Mouse (Mus musculus) G1E (cell line): Measurements from ENCODE around the gene Crybg1. TPM values are rescaled to one million over a fixed set of nuclear protein-coding genes. Genes with fewer than 3 reads are reported as not detected.

Experiments
- ATAC-seq: 2 replicates; pipeline ENCODE4 v1.8.0; 2016; ENCODE audit warnings: mild to moderate bottlenecking; ENCODE audit not compliant: insufficient number of reproducible peaks, poor library complexity, low FRiP score, severe bottlenecking; ENCODE audit errors: extremely low read depth
- DNase-seq: peaks from one replicate; pipeline ENCODE4 v3.0.0; 2012; ENCODE audit warnings: low spot score
- H3K27me3 ChIP-seq: 2 replicates; pipeline ENCODE4 v1.6.1; 2012; ENCODE audit warnings: mild to moderate bottlenecking, low read length, inconsistent platforms; ENCODE audit not compliant: insufficient read depth
- H3K36me3 ChIP-seq: replicated peaks from 2 replicates; pipeline ENCODE3; 2012; ENCODE audit warnings: mild to moderate bottlenecking, inconsistent platforms
- H3K4me1 ChIP-seq: 2 replicates; pipeline ENCODE4 v1.6.1; 2012; ENCODE audit warnings: low read depth, low read length, inconsistent platforms, mixed read lengths; ENCODE audit not compliant: insufficient read depth
- H3K4me3 ChIP-seq: 2 replicates; pipeline ENCODE4 v1.5.1; 2012; ENCODE audit warnings: low read depth, mild to moderate bottlenecking, inconsistent platforms, low read length, moderate library complexity, mixed read lengths
- H3K9me3 ChIP-seq: replicated peaks from 2 replicates; pipeline ENCODE4 v1.6.1; 2012; ENCODE audit warnings: inconsistent platforms
- CTCF ChIP-seq: IDR thresholded peaks from 2 replicates; pipeline ENCODE4 v1.5.1; 2012; ENCODE audit warnings: low read depth, low read length, inconsistent platforms, mixed read lengths
- GATA1 ChIP-seq: IDR thresholded peaks from 2 replicates; pipeline ENCODE4 v1.6.1; 2012; ENCODE audit warnings: borderline replicate concordance, low read length, inconsistent platforms, mixed read lengths
- GATA2 ChIP-seq: IDR thresholded peaks from 2 replicates; pipeline ENCODE4 v1.6.1; 2012; ENCODE audit warnings: low read depth, low read length, inconsistent platforms, borderline replicate concordance
- POLR2AphosphoS5 ChIP-seq: IDR thresholded peaks from 2 replicates; pipeline ENCODE4 v1.6.1; 2012; ENCODE audit warnings: low read depth, low read length, inconsistent platforms; ENCODE audit not compliant: insufficient replicate concordance
- TAL1 ChIP-seq: conservative IDR thresholded peaks from 2 replicates; pipeline ENCODE4 v1.6.1; 2012; ENCODE audit warnings: low read depth, low read length, inconsistent platforms, mixed read lengths
- polyA plus RNA-seq: library from polyadenylated mRNA; stranded (reverse); fragments of >175 nt; gene quantifications from 2 replicates; pipeline ENCODE4 v1.2.3, GENCODE M21; 2012
- total RNA-seq, 2 experiments: library from RNA; stranded (forward) in 1 of 2; stranded (reverse) in 1 of 2; fragments of 200-1000 nt in 1 of 2; fragments of >200 nt in 1 of 2; fragmentation: Nextera tagmentation in 1 of 2; gene quantifications; 2 replicates each; pipeline ENCODE4 v1.2.3; 2014 to 2017

Gene Crybg1
- total and polyA plus RNA-seq, 3 experiments: 4.7 to 20.2 (median 13.9) TPM

DNA sequence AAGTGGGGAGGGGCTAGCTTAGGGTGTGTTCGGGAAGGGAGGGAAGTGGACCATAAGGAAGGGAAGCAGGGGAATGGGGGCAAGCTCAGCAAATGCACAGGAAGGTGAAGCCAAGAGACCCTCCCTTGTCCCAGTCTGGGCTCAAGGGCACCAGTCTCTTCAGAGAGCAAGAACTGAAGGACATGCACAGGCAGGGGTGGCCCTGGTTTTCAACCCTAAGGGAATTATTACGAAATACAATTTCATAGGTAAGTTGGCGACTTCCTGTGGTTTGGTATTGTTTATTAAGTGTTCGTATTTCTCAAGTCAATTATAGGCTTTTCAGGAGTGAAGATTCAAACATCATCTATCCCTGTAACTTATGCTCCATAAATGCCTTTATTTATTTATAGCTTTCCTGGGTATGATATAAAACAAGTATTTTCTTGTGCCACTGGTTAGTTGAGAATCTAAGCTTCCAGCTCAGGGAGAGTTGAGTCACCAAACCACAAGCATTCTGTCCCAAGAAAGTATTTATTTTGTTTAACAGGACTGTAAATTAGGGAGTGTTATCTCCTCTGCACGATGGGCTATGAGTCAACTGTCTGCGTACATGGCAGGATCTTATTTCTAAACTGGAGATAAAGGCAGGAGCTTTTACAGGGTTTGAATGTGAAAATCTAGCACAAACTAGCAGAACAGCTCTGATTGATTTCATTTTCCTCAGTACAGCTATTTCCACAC is 69.7 kb downstream of the Crybg1 start:
- ATAC-seq: no peak
- TF ChIP-seq TAL1: no peak
- TF ChIP-seq GATA1: no peak
- no peak for TF ChIP-seq POLR2AphosphoS5
- TF ChIP-seq GATA2: no peak
- TF ChIP-seq CTCF: no peak
- H3K4me3 ChIP-seq: no peak overlapping the region
- DNase-seq: no peak
- peaks cover 5% of the 10 kb centered on the region; the same call in 1 of the 2 replicates for H3K27me3 ChIP-seq
- H3K4me1 ChIP-seq: 0 out of 2 replicates have a peak, but pooled peaks cover 3% of the 10 kb centered on the region
- H3K9me3 ChIP-seq: no peaks in the 10 kb centered on the region
- no peaks in the 10 kb centered on the region for H3K36me3 ChIP-seq

DNA sequence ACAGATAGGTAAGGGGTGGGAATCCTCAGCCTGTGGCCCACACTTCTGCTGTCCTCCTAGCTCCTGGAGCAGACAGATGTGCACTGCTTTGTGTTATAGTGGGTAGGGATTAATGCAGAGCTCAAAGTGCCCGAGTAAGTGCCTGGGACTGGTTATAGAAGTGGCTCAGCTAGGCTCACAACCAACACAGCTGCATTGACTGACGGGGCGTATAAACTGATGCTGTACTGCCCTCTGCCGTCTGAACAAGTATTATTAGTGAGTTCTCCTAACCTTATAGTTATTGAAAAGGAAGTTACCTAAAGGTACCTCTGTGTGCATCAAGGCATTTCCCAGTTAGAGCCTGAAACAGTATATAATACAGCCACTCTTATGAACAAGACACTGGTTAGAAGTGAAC is 77.6 kb downstream of the Crybg1 start:
- Histone ChIP-seq H3K4me3 (no peak overlapping the region; the same call in 1 of the 2 replicates), H3K9me3 (no peaks in the 10 kb centered on the region), H3K36me3 (no peaks in the 10 kb centered on the region), H3K27me3 (peaks cover 2% of the 10 kb centered on the region; the same call in 1 of the 2 replicates), H3K4me1 (peaks cover 19% of the 10 kb centered on the region)
- DNase-seq (no peak), ATAC-seq (no peak)
- TF ChIP-seq GATA2: no peak
- no peak for TF ChIP-seq POLR2AphosphoS5
- no peak for TF ChIP-seq GATA1
- no peak for TF ChIP-seq CTCF
- TF ChIP-seq TAL1: no peak

DNA sequence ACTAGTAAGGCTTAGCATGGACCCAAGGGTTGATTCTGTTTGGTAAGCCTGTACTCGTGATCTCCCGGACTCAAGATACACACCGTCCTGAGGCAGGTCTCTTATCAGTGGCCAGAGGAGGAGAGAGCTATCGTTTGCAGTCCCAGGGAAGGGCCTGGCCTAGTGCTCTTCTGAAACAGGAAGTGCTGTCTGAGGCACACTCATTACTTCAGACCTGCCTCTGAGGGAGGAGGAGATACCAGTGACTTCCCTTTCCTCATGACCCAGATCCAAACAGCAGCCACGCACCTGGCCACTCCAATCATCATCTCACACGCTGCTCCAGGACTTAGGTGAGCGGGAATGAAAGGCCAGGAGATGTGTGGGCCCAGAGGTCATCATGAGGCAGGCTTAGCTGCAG is 79.5 kb downstream of the Crybg1 start:
- Histone ChIP-seq H3K4me3 (peak overlapping the region; percentile 61; the same call in 1 of the 2 replicates), H3K4me1 (peaks cover 23% of the 10 kb centered on the region), H3K27me3 (peaks cover under 1% of the 10 kb centered on the region; the same call in 1 of the 2 replicates), H3K9me3 (no peaks in the 10 kb centered on the region), H3K36me3 (no peaks in the 10 kb centered on the region)
- ATAC-seq (peak; percentile 89), DNase-seq (peak; percentile 10)
- no peak for TF ChIP-seq POLR2AphosphoS5
- TF ChIP-seq TAL1: no peak
- TF ChIP-seq CTCF: no peak
- no peak for TF ChIP-seq GATA2
- no peak for TF ChIP-seq GATA1

DNA sequence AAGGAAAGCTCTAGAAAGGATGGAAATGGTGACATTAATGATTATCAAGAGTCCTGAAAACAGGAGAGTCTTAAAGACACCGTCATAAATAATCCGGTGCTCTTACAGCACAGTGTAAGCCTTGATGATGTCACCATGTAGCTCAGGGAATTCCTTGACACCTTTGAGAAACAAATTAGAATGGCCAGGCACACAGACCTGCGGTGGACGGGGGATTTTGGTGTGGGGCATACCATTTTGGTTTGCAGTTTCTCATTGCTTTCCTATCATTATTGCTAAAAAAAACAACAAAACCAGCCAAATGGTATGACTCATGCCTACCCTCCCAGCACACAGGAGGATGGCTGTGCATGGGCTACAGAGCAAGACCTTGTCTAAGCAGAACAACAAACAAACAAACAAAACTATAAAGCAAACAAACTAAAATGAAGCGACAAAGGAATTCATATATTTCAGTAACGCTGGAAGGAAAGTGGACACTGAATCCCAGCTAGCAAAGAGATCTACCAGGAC is 82.7 kb downstream of the Crybg1 start:
- TF ChIP-seq GATA1 (no peak), GATA2 (no peak), TAL1 (no peak), CTCF (no peak), POLR2AphosphoS5 (no peak)
- Histone ChIP-seq H3K36me3 (no peaks in the 10 kb centered on the region), H3K27me3 (no peaks in the 10 kb centered on the region), H3K4me1 (peaks cover 30% of the 10 kb centered on the region), H3K4me3 (no peak overlapping the region), H3K9me3 (no peaks in the 10 kb centered on the region)
- DNase-seq (no peak), ATAC-seq (no peak)

DNA sequence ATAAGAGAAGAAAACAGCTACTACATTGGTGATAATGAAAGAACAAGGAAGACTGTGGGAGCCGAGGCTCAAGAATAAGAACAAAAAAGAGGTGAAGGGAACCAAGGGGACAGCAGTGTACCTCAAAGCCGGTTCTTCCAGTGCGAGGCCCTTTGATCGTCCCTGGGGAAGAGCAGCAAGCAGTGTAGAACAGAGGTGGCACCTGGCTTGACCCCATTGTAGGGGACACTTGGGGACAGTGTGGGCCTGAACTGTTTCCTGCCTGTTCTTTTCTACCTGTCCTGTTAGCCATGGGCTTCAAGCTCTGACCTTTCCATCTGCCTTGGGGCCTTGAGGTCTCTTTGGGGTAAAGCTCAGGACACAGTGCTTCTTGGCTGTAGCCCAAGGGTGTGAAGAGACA is 85.7 kb downstream of the Crybg1 start:
- H3K36me3 ChIP-seq: no peaks in the 10 kb centered on the region
- H3K27me3 ChIP-seq: no peaks in the 10 kb centered on the region
- H3K4me3 ChIP-seq: no peak overlapping the region
- H3K9me3 ChIP-seq: no peaks in the 10 kb centered on the region
- H3K4me1 ChIP-seq: peaks cover 13% of the 10 kb centered on the region; the same call in 1 of the 2 replicates
- DNase-seq (no peak), ATAC-seq (no peak)
- TF ChIP-seq CTCF: no peak
- no peak for TF ChIP-seq GATA1
- no peak for TF ChIP-seq POLR2AphosphoS5
- no peak for TF ChIP-seq GATA2
- no peak for TF ChIP-seq TAL1

DNA sequence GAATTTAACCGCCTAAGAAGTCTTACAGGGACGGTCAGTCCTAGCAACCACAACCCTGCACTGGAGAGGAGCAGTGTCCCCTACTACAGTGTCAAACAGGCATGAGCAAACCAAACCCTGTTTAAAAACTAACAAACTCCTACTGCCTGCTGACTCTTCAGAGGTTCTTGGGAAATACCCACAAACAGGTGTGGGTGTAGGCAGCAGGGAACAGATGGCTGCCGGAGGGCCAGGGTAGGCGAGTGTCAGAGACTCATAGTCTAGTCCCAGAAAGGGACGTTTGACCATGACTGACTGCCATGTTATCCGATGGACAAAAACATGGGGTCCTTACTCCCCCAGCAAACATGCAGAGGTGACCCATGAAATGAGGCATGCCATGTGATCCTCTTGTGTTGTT is 97.7 kb downstream of the Crybg1 start:
- DNase-seq: no peak
- Histone ChIP-seq H3K4me1 (peaks cover 9% of the 10 kb centered on the region; the same call in 1 of the 2 replicates), H3K9me3 (no peaks in the 10 kb centered on the region), H3K36me3 (no peaks in the 10 kb centered on the region), H3K4me3 (no peak overlapping the region), H3K27me3 (no peaks in the 10 kb centered on the region)
- TF ChIP-seq POLR2AphosphoS5: no peak
- ATAC-seq: no peak
